Mouse (Mus musculus): Measurements from ENCODE around the gene Adgrv1. TPM values are rescaled to one million over a fixed set of nuclear protein-coding genes. Genes with fewer than 3 reads are reported as not detected.
"Not testable (repeated sequence)": the region's sequence is repeated elsewhere in the genome, so short reads cannot be mapped to it uniquely, and the experiment has no call there.

Gene Adgrv1
- polyA plus RNA-seq, 1 experiment from 2014 or later: 0.10 TPM

- Histone ChIP-seq H3K4me2 (peak overlapping the region; percentile 34; the same call in 1 of the 2 replicates), H3K27ac (replicated peaks) (peak overlapping the region; percentile 79), H3K9ac (no peak overlapping the region), H3K4me3 (replicated peaks) (no peak overlapping the region), H3K36me3 (replicated peaks) (no peaks in the 10 kb centered on the region), H3K4me1 (replicated peaks) (peaks cover 63% of the 10 kb centered on the region), H3K9me3 (replicated peaks) (no peaks in the 10 kb centered on the region), H3K27me3 (no peaks in the 10 kb centered on the region)
- 22% methylated on average over 6 of the region's 6 CpGs for WGBS (ENCODE audit: insufficient replicate concordance)
- 0 out of 2 replicates have a peak, but pooled peaks have one; percentile 28 for ATAC-seq (ENCODE audit: insufficient read depth)
Observed at GRCm38 (mm10) chr13:81646348-81646747, 13.4 kb upstream of the Adgrv1 start.

- ATAC-seq (ENCODE audit: insufficient read depth): no peak
- H3K9ac ChIP-seq: no peak overlapping the region
- H3K4me2 ChIP-seq: no peak overlapping the region
- H3K36me3 ChIP-seq (replicated peaks): no peaks in the 10 kb centered on the region
- WGBS (ENCODE audit: insufficient replicate concordance): 87% methylated on average over 11 of the region's 11 CpGs
- H3K4me3 ChIP-seq (replicated peaks): no peak overlapping the region
- no peaks in the 10 kb centered on the region for H3K27me3 ChIP-seq
- peaks cover 65% of the 10 kb centered on the region for H3K4me1 ChIP-seq (replicated peaks)
- peak overlapping the region; percentile 94; the same call in 1 of the 2 replicates for H3K27ac ChIP-seq (replicated peaks)
- no peaks in the 10 kb centered on the region for H3K9me3 ChIP-seq (replicated peaks)
Observed at GRCm38 (mm10) chr13:81644047-81644565, 11.2 kb upstream of the Adgrv1 start.

- Histone ChIP-seq H3K27ac (replicated peaks) (peak overlapping the region; percentile 94), H3K27me3 (0 out of 2 replicates have a peak, but pooled peaks cover 2% of the 10 kb centered on the region), H3K36me3 (replicated peaks) (no peaks in the 10 kb centered on the region), H3K4me3 (replicated peaks) (peak overlapping the region; percentile 37), H3K4me2 (peak overlapping the region; percentile 66), H3K9ac (peak overlapping the region; percentile 35; the same call in 1 of the 2 replicates), H3K4me1 (replicated peaks) (peaks cover 60% of the 10 kb centered on the region), H3K9me3 (replicated peaks) (no peaks in the 10 kb centered on the region)
- ATAC-seq (ENCODE audit: insufficient read depth): peak; percentile 95
- WGBS (ENCODE audit: insufficient replicate concordance): 13% methylated on average over 7 of the region's 7 CpGs
Observed at GRCm38 (mm10) chr13:81642491-81643149, 9.7 kb upstream of the Adgrv1 start.

- H3K4me1 ChIP-seq (replicated peaks): peaks cover 50% of the 10 kb centered on the region
- H3K27me3 ChIP-seq: peaks cover 12% of the 10 kb centered on the region; the same call in 1 of the 2 replicates
- no peaks in the 10 kb centered on the region for H3K9me3 ChIP-seq (replicated peaks)
- no peak for ATAC-seq (ENCODE audit: insufficient read depth)
- H3K4me3 ChIP-seq (replicated peaks): no peak overlapping the region
- H3K27ac ChIP-seq (replicated peaks): peak overlapping the region; percentile 57; the same call in 1 of the 2 replicates
- peak overlapping the region; percentile 50 for H3K4me2 ChIP-seq
- 25% methylated on average over 8 of the region's 8 CpGs for WGBS (ENCODE audit: insufficient replicate concordance)
- H3K9ac ChIP-seq: 0 out of 2 replicates have a peak overlapping the region, but pooled peaks have one; percentile 10
- no peaks in the 10 kb centered on the region for H3K36me3 ChIP-seq (replicated peaks)
Observed at GRCm38 (mm10) chr13:81641289-81642045, 8.5 kb upstream of the Adgrv1 start.

GRCm38 (mm10) chr13:81640881-81641280 lies 7.9 kb upstream of the Adgrv1 start:
- no peaks in the 10 kb centered on the region for H3K9me3 ChIP-seq (replicated peaks)
- peaks cover 18% of the 10 kb centered on the region; the same call in 1 of the 2 replicates for H3K27me3 ChIP-seq
- H3K9ac ChIP-seq: no peak overlapping the region
- peaks cover 44% of the 10 kb centered on the region for H3K4me1 ChIP-seq (replicated peaks)
- H3K27ac ChIP-seq (replicated peaks): no peak overlapping the region
- WGBS (ENCODE audit: insufficient replicate concordance): 44% methylated on average over 6 of the region's 6 CpGs
- no peak overlapping the region for H3K4me2 ChIP-seq
- ATAC-seq (ENCODE audit: insufficient read depth): no peak
- no peaks in the 10 kb centered on the region for H3K36me3 ChIP-seq (replicated peaks)
- no peak overlapping the region for H3K4me3 ChIP-seq (replicated peaks)

GRCm38 (mm10) chr13:81639624-81640023 lies 6.7 kb upstream of the Adgrv1 start:
- H3K27ac ChIP-seq (replicated peaks): no peak overlapping the region
- peaks cover 29% of the 10 kb centered on the region for H3K27me3 ChIP-seq
- WGBS (ENCODE audit: insufficient replicate concordance): 44% methylated on average over 4 of the region's 4 CpGs
- H3K4me1 ChIP-seq (replicated peaks): peaks cover 34% of the 10 kb centered on the region
- H3K9ac ChIP-seq: no peak overlapping the region
- H3K36me3 ChIP-seq (replicated peaks): no peaks in the 10 kb centered on the region
- H3K9me3 ChIP-seq (replicated peaks): no peaks in the 10 kb centered on the region
- no peak overlapping the region for H3K4me2 ChIP-seq
- ATAC-seq (ENCODE audit: insufficient read depth): no peak
- no peak overlapping the region for H3K4me3 ChIP-seq (replicated peaks)

- 64% methylated on average over 5 of the region's 5 CpGs for WGBS (ENCODE audit: insufficient replicate concordance)
- no peaks in the 10 kb centered on the region for H3K36me3 ChIP-seq (replicated peaks)
- peaks cover 9% of the 10 kb centered on the region for H3K4me1 ChIP-seq (replicated peaks)
- H3K9me3 ChIP-seq (replicated peaks): no peaks in the 10 kb centered on the region
- ATAC-seq (ENCODE audit: insufficient read depth): no peak
- H3K9ac ChIP-seq: no peak overlapping the region
- no peak overlapping the region for H3K4me3 ChIP-seq (replicated peaks)
- no peak overlapping the region for H3K4me2 ChIP-seq
- H3K27me3 ChIP-seq: peaks cover 59% of the 10 kb centered on the region
- no peak overlapping the region for H3K27ac ChIP-seq (replicated peaks)
Observed at GRCm38 (mm10) chr13:81630566-81630965, 2.4 kb downstream of the Adgrv1 start.

- no peak for ATAC-seq (ENCODE audit: insufficient read depth)
- Histone ChIP-seq H3K27me3 (peaks cover 47% of the 10 kb centered on the region), H3K27ac (replicated peaks) (no peak overlapping the region), H3K9ac (no peak overlapping the region), H3K9me3 (replicated peaks) (no peaks in the 10 kb centered on the region), H3K36me3 (replicated peaks) (no peaks in the 10 kb centered on the region), H3K4me2 (no peak overlapping the region), H3K4me3 (replicated peaks) (no peak overlapping the region), H3K4me1 (replicated peaks) (peaks cover 9% of the 10 kb centered on the region)
- 50% methylated on average over 3 of the region's 3 CpGs for WGBS (ENCODE audit: insufficient replicate concordance)
Observed at GRCm38 (mm10) chr13:81629395-81629794, 3.6 kb downstream of the Adgrv1 start.

- Histone ChIP-seq H3K9me3 (replicated peaks) (no peaks in the 10 kb centered on the region), H3K36me3 (replicated peaks) (no peaks in the 10 kb centered on the region), H3K4me3 (replicated peaks) (no peak overlapping the region), H3K9ac (no peak overlapping the region), H3K4me2 (no peak overlapping the region), H3K27me3 (peaks cover 40% of the 10 kb centered on the region), H3K4me1 (replicated peaks) (peaks cover 9% of the 10 kb centered on the region), H3K27ac (replicated peaks) (no peak overlapping the region)
- WGBS (ENCODE audit: insufficient replicate concordance): 52% methylated on average over 2 of the region's 2 CpGs
- ATAC-seq (ENCODE audit: insufficient read depth): no peak
Observed at GRCm38 (mm10) chr13:81628631-81629190, 4.2 kb downstream of the Adgrv1 start.

- H3K36me3 ChIP-seq (replicated peaks); H3K27ac ChIP-seq (replicated peaks); H3K9me3 ChIP-seq (replicated peaks); H3K4me3 ChIP-seq (replicated peaks); H3K4me2 ChIP-seq; H3K9ac ChIP-seq; ATAC-seq (ENCODE audit: insufficient read depth); H3K4me1 ChIP-seq (replicated peaks): not testable (repeated sequence)
- 43% methylated on average over 1 of the region's 1 CpGs for WGBS (ENCODE audit: insufficient replicate concordance)
- H3K27me3 ChIP-seq: peaks cover 32% of the 10 kb centered on the region
Observed at GRCm38 (mm10) chr13:81627861-81628260, 5.1 kb downstream of the Adgrv1 start.

GRCm38 (mm10) chr13:81610349-81610748 lies 22.6 kb downstream of the Adgrv1 start:
- no peak overlapping the region for H3K4me3 ChIP-seq (replicated peaks)
- no peaks in the 10 kb centered on the region for H3K9me3 ChIP-seq (replicated peaks)
- H3K9ac ChIP-seq: no peak overlapping the region
- no peak overlapping the region for H3K27ac ChIP-seq (replicated peaks)
- ATAC-seq (ENCODE audit: insufficient read depth): no peak
- no peaks in the 10 kb centered on the region for H3K4me1 ChIP-seq (replicated peaks)
- no peaks in the 10 kb centered on the region for H3K36me3 ChIP-seq (replicated peaks)
- no peak overlapping the region for H3K4me2 ChIP-seq
- H3K27me3 ChIP-seq: no peaks in the 10 kb centered on the region
- 59% methylated on average over 4 of the region's 4 CpGs for WGBS (ENCODE audit: insufficient replicate concordance)

All from liver, embryonic 15.5 days (tissue).